Mouse (Mus musculus): Measurements from ENCODE around the gene Stat4. TPM values are rescaled to one million over a fixed set of nuclear protein-coding genes. Genes with fewer than 3 reads are reported as not detected.

Stat4 gene
- polyA plus RNA-seq, 1 experiment from 2014 or later: 0.60 TPM

GRCm38 (mm10) chr1:52148696-52149095 is 161.7 kb downstream of the Stat4 start:
- H3K27me3 ChIP-seq (ENCODE audit: control insufficient read depth, insufficient read depth, low read depth, low read length): no peaks in the 10 kb centered on the region
- no peak overlapping the region for H3K4me2 ChIP-seq (ENCODE audit: low read length)
- no peak overlapping the region for H3K4me3 ChIP-seq (ENCODE audit: low read depth, low read length)
- no peak overlapping the region for H3K9ac ChIP-seq (ENCODE audit: low read depth, low read length)
- no peak overlapping the region for H3K27ac ChIP-seq (ENCODE audit: low read length)
- WGBS: 64% methylated on average over 7 of the region's 7 CpGs
- no peak for ATAC-seq
- no peaks in the 10 kb centered on the region for H3K9me3 ChIP-seq (replicated peaks; ENCODE audit: control insufficient read depth, low read length, poor library complexity, severe bottlenecking)
- peaks cover 3% of the 10 kb centered on the region; the same call in 1 of the 2 replicates for H3K4me1 ChIP-seq (ENCODE audit: control insufficient read depth, insufficient read depth, low read length)
- no peaks in the 10 kb centered on the region for H3K36me3 ChIP-seq (ENCODE audit: control insufficient read depth, insufficient read depth, low read length)

- H3K9me3 ChIP-seq (replicated peaks; ENCODE audit: control insufficient read depth, low read length, poor library complexity, severe bottlenecking): no peaks in the 10 kb centered on the region
- no peaks in the 10 kb centered on the region for H3K27me3 ChIP-seq (ENCODE audit: control insufficient read depth, insufficient read depth, low read depth, low read length)
- H3K4me2 ChIP-seq (ENCODE audit: low read length): no peak overlapping the region
- H3K36me3 ChIP-seq (ENCODE audit: control insufficient read depth, insufficient read depth, low read length): no peaks in the 10 kb centered on the region
- ATAC-seq: peak; percentile 46; the same call in 1 of the 2 replicates
- no peak overlapping the region for H3K4me3 ChIP-seq (ENCODE audit: low read depth, low read length)
- peaks cover 3% of the 10 kb centered on the region; the same call in 1 of the 2 replicates for H3K4me1 ChIP-seq (ENCODE audit: control insufficient read depth, insufficient read depth, low read length)
- no peak overlapping the region for H3K27ac ChIP-seq (ENCODE audit: low read length)
- H3K9ac ChIP-seq (ENCODE audit: low read depth, low read length): no peak overlapping the region
- WGBS: 40% methylated on average over 9 of the region's 9 CpGs
Measured at GRCm38 (mm10) chr1:52149934-52150346, 163.0 kb downstream of the Stat4 start.

- ATAC-seq: no peak
- no peak overlapping the region for H3K4me2 ChIP-seq (ENCODE audit: low read length)
Measured at GRCm38 (mm10) chr1:52150676-52151075, 163.7 kb downstream of the Stat4 start.

GRCm38 (mm10) chr1:52151166-52151565 is 164.2 kb downstream of the Stat4 start:
- H3K27me3 ChIP-seq (ENCODE audit: control insufficient read depth, insufficient read depth, low read depth, low read length): no peaks in the 10 kb centered on the region
- H3K9ac ChIP-seq (ENCODE audit: low read depth, low read length): no peak overlapping the region
- H3K4me1 ChIP-seq (ENCODE audit: control insufficient read depth, insufficient read depth, low read length): peaks cover 3% of the 10 kb centered on the region; the same call in 1 of the 2 replicates
- 87% methylated on average over 5 of the region's 5 CpGs for WGBS
- no peak overlapping the region for H3K27ac ChIP-seq (ENCODE audit: low read length)
- no peak for ATAC-seq
- H3K4me3 ChIP-seq (ENCODE audit: low read depth, low read length): no peak overlapping the region
- no peak overlapping the region for H3K4me2 ChIP-seq (ENCODE audit: low read length)
- no peaks in the 10 kb centered on the region for H3K9me3 ChIP-seq (replicated peaks; ENCODE audit: control insufficient read depth, low read length, poor library complexity, severe bottlenecking)
- H3K36me3 ChIP-seq (ENCODE audit: control insufficient read depth, insufficient read depth, low read length): no peaks in the 10 kb centered on the region

More at GRCm38 (mm10) chr1:52150676-52151075, 163.7 kb downstream of the Stat4 start:
- Histone ChIP-seq H3K27ac (ENCODE audit: low read length) (no peak overlapping the region), H3K4me1 (ENCODE audit: control insufficient read depth, insufficient read depth, low read length) (peaks cover 3% of the 10 kb centered on the region; the same call in 1 of the 2 replicates), H3K4me3 (ENCODE audit: low read depth, low read length) (no peak overlapping the region), H3K36me3 (ENCODE audit: control insufficient read depth, insufficient read depth, low read length) (no peaks in the 10 kb centered on the region), H3K9me3 (replicated peaks; ENCODE audit: control insufficient read depth, low read length, poor library complexity, severe bottlenecking) (no peaks in the 10 kb centered on the region), H3K9ac (ENCODE audit: low read depth, low read length) (no peak overlapping the region), H3K27me3 (ENCODE audit: control insufficient read depth, insufficient read depth, low read depth, low read length) (no peaks in the 10 kb centered on the region)
- WGBS: 48% methylated on average over 11 of the region's 11 CpGs

GRCm38 (mm10) chr1:52152369-52152768 is 165.4 kb downstream of the Stat4 start:
- 55% methylated on average over 13 of the region's 13 CpGs for WGBS
- ATAC-seq: no peak

GRCm38 (mm10) chr1:52152936-52153335 is 166.0 kb downstream of the Stat4 start:
- peaks cover 3% of the 10 kb centered on the region; the same call in 1 of the 2 replicates for H3K4me1 ChIP-seq (ENCODE audit: control insufficient read depth, insufficient read depth, low read length)
- H3K4me3 ChIP-seq (ENCODE audit: low read depth, low read length): no peak overlapping the region
- ATAC-seq: no peak
- no peaks in the 10 kb centered on the region for H3K9me3 ChIP-seq (replicated peaks; ENCODE audit: control insufficient read depth, low read length, poor library complexity, severe bottlenecking)
- H3K4me2 ChIP-seq (ENCODE audit: low read length): no peak overlapping the region
- WGBS: 30% methylated on average over 3 of the region's 3 CpGs
- H3K9ac ChIP-seq (ENCODE audit: low read depth, low read length): no peak overlapping the region
- no peaks in the 10 kb centered on the region for H3K27me3 ChIP-seq (ENCODE audit: control insufficient read depth, insufficient read depth, low read depth, low read length)
- no peaks in the 10 kb centered on the region for H3K36me3 ChIP-seq (ENCODE audit: control insufficient read depth, insufficient read depth, low read length)
- no peak overlapping the region for H3K27ac ChIP-seq (ENCODE audit: low read length)

More at GRCm38 (mm10) chr1:52152369-52152768, 165.4 kb downstream of the Stat4 start:
- peaks cover 3% of the 10 kb centered on the region; the same call in 1 of the 2 replicates for H3K4me1 ChIP-seq (ENCODE audit: control insufficient read depth, insufficient read depth, low read length)
- H3K27ac ChIP-seq (ENCODE audit: low read length): no peak overlapping the region
- no peak overlapping the region for H3K9ac ChIP-seq (ENCODE audit: low read depth, low read length)
- H3K9me3 ChIP-seq (replicated peaks; ENCODE audit: control insufficient read depth, low read length, poor library complexity, severe bottlenecking): no peaks in the 10 kb centered on the region
- no peaks in the 10 kb centered on the region for H3K36me3 ChIP-seq (ENCODE audit: control insufficient read depth, insufficient read depth, low read length)
- H3K4me3 ChIP-seq (ENCODE audit: low read depth, low read length): no peak overlapping the region
- no peak overlapping the region for H3K4me2 ChIP-seq (ENCODE audit: low read length)
- H3K27me3 ChIP-seq (ENCODE audit: control insufficient read depth, insufficient read depth, low read depth, low read length): no peaks in the 10 kb centered on the region

GRCm38 (mm10) chr1:52154890-52155289 is 167.9 kb downstream of the Stat4 start:
- Histone ChIP-seq H3K9me3 (replicated peaks; ENCODE audit: control insufficient read depth, low read length, poor library complexity, severe bottlenecking) (no peaks in the 10 kb centered on the region), H3K27me3 (ENCODE audit: control insufficient read depth, insufficient read depth, low read depth, low read length) (no peaks in the 10 kb centered on the region), H3K9ac (ENCODE audit: low read depth, low read length) (no peak overlapping the region), H3K4me1 (ENCODE audit: control insufficient read depth, insufficient read depth, low read length) (peaks cover under 1% of the 10 kb centered on the region; the same call in 1 of the 2 replicates), H3K36me3 (ENCODE audit: control insufficient read depth, insufficient read depth, low read length) (no peaks in the 10 kb centered on the region), H3K27ac (ENCODE audit: low read length) (no peak overlapping the region), H3K4me2 (ENCODE audit: low read length) (no peak overlapping the region), H3K4me3 (ENCODE audit: low read depth, low read length) (no peak overlapping the region)
- 87% methylated on average over 8 of the region's 8 CpGs for WGBS
- ATAC-seq: no peak

GRCm38 (mm10) chr1:52156351-52156750 is 169.4 kb downstream of the Stat4 start:
- Histone ChIP-seq H3K9ac (ENCODE audit: low read depth, low read length) (no peak overlapping the region), H3K27ac (ENCODE audit: low read length) (no peak overlapping the region), H3K27me3 (ENCODE audit: control insufficient read depth, insufficient read depth, low read depth, low read length) (no peaks in the 10 kb centered on the region), H3K4me2 (ENCODE audit: low read length) (no peak overlapping the region), H3K4me1 (ENCODE audit: control insufficient read depth, insufficient read depth, low read length) (no peaks in the 10 kb centered on the region), H3K36me3 (ENCODE audit: control insufficient read depth, insufficient read depth, low read length) (no peaks in the 10 kb centered on the region), H3K4me3 (ENCODE audit: low read depth, low read length) (no peak overlapping the region), H3K9me3 (replicated peaks; ENCODE audit: control insufficient read depth, low read length, poor library complexity, severe bottlenecking) (no peaks in the 10 kb centered on the region)
- 81% methylated on average over 10 of the region's 10 CpGs for WGBS
- ATAC-seq: no peak
